Mouse (Mus musculus) thymus, postnatal 4 days (tissue): ENCODE data around the gene Fcgrt.
"Not testable (repeated sequence)": the region's sequence is repeated elsewhere in the genome, so short reads cannot be mapped to it uniquely, and the experiment has no call there.

Source experiments
- DNase-seq: peaks from one replicate; pipeline ENCODE4 v3.0.0; 2021

The Fcgrt gene

GRCm38 (mm10) chr7:45106441-45106840 is 2.8 kb upstream of the Fcgrt start:
- no peak for DNase-seq

GRCm38 (mm10) chr7:45105491-45105890 is 1.8 kb upstream of the Fcgrt start:
- no peak for DNase-seq

DNA sequence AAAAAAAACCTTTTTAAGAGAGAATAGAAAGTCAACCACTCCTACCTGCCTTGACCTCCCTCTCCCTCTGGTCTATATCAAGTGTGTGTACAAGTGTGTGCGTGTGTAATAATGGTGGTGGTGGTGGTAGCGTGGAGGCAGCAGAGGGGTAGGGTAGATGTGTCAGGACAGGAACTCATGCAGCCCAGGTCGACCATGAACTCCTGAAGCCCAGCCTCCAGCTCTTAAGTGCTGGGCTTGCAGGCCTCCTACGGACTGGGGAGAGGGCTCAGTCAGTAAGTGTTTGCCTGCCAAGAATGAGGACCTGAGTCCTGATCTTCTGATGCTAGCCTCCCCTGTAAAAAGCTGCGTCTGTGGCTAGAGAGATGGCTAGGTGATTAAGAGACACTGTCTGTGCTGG is 1.3 kb upstream of the Fcgrt start:
- no peak for DNase-seq

- DNase-seq: no peak
These were observed 588 bp downstream of the Fcgrt start for GRCm38 (mm10) chr7:45102940-45103585.

DNA sequence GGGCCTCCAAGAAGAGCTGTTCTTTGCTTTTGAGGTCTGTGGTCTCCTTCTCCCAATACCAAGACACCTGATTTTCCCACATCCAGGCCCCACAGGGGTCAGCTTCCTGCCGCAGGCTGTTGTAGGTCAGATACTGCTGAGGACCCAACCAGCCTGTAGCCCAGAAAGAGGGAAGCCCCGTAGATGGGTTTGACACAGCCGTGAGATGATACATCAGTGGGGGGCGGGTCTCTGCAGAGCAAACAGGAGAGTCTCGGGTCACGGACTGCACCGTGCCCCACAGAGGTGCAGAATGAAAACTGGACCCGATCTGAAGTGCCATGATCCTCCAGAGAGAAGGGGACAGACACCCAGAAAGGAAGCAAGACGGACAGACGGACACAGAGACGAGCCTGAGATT is 1.2 kb downstream of the Fcgrt start:
- DNase-seq: no peak

DNA sequence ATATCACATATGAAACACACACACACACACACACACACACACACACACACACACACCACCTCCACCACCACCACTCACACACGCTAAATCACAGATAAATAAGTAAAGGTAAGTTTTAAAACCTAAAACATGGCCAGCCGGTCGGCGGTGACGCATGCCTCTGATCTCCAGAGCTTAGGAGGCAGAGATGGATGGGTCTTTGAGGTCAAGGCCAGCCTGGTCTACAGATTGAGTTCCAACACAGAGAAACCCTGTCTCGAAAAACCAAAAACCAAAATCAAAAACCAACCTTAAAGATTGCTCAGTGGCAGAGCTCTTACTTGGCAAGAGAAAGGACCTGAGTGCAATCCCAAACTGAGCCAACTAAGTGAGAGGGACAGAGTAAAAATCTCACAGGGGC is 3.6 kb downstream of the Fcgrt start:
- no peak for DNase-seq

GRCm38 (mm10) chr7:45098541-45099240 is 5.0 kb downstream of the Fcgrt start:
- peak; percentile 55 for DNase-seq

- no peak for DNase-seq
These were observed 6.2 kb downstream of the Fcgrt start for GRCm38 (mm10) chr7:45097479-45097878.

DNA sequence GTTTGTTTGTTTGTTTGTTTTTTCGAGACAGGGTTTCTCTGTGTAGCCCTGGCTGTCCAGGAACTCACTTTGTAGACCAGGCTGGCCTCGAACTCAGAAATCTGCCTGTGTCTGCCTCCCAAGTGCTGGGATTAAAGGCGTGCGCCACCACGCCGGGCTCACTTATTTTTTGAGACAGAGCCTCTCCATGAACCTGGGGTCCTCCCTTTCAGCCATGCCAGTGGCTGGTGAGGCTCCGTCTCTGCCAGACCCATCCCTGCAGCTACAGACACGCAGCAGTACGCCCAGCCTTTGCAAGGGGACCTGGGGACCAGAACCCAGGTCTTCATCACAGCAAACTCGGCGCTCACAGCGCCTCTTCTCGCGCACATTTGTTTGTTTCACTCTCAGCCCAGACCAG is 7.7 kb downstream of the Fcgrt start:
- DNase-seq: not testable (repeated sequence)

DNA sequence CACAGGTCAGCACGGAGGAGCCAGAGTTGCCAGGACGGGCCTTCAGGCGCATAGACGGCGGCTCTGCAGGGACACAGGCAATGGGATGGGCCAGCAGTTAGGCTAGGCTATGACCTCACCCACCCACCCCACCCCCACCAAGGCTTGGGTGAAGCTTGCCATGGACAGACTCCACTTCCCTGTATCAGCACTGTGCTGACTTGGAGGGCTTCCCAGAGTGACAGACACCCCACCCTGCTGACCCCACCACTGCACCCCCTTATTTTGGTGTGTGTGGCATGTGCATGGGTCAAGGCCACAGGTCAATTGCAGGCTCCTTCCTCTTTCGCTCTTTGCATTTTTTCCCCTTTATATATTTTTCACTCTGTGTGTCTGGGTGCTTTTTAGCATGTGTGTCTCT is 8.3 kb downstream of the Fcgrt start:
- DNase-seq: no peak

DNA sequence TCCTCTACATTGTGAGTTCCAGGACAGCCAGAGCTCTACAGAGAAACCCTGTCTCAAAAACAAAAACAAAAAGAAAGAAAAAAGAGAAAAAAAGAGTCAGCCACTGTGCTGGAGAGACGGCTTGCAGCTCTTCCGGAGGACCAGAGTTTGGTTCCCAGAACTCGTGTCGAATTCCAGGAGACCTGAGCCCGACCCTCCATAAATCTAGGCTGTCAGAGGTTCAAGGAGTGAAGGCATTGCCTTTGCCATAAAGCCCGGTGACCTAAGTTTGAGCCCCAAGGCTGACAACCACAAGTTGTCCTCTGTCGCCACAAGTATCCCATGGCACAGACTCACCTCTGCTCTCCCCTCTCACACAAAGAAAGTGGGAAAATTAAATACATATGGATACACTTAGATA is 9.5 kb downstream of the Fcgrt start:
- no peak for DNase-seq

- DNase-seq: peak; percentile 74
These were observed 10.1 kb downstream of the Fcgrt start for GRCm38 (mm10) chr7:45093516-45093905.

DNA sequence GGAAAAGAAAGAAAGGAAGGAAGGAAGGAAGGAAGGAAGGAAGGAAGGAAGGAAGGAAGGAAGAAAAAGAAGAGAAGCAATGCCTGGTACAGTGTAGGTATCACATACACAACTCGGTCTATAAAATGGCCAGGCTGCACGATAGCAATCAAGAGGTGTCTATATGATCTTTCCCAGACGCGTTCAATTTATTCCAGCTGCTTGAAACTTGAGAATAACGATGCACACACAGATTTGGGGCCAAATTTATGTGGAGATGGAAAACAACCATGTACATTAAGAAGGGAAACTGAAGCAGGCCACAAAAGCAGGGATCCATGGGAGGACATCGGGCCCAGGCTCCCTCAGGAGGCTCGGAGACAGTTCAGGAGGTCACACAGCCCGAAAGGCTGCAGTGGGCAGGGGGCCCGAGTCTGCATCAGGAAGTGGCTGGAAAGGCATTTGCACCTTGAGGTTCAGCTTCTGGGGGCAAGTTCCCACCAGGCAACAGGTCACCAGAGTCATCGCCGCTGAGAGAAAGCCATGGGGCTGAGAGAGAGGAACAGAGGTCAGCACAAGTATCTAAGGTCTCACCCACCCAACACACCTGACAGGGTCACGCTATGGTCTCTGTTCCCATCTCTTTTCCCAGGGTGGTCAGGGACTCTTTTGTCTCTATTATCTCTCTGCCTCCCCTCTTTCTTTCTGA is 10.7 kb downstream of the Fcgrt start:
- DNase-seq: no peak

DNA sequence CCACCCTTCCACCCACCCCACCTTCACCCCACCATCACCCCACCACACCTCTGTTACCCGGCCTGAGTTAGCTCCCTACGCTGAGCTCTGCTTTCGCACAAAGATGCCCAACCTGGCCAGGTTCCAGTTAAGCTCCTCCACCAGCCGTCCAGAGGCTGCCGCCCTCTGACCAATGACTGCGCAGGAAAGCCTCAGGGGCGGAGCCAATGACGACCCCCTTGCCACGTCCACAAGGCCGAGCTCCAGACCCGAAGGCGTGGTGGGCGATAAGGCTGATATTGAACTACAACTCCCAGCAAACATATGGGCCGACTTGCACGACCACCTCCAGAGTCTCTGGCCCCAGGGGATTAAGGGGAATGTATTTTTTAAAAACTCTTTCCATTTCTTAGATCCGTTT is 11.6 kb downstream of the Fcgrt start, which contains the start of gene Rcn3:
TSS of gene Rcn3 (minus strand) at position 174 of the 400 bp plus-strand sequence.
- DNase-seq: no peak

- DNase-seq: no peak
These were observed 12.4 kb downstream of the Fcgrt start for GRCm38 (mm10) chr7:45091001-45091990.

GRCm38 (mm10) chr7:45090251-45090977 is 13.2 kb downstream of the Fcgrt start:
- peak; percentile 73 for DNase-seq

DNA sequence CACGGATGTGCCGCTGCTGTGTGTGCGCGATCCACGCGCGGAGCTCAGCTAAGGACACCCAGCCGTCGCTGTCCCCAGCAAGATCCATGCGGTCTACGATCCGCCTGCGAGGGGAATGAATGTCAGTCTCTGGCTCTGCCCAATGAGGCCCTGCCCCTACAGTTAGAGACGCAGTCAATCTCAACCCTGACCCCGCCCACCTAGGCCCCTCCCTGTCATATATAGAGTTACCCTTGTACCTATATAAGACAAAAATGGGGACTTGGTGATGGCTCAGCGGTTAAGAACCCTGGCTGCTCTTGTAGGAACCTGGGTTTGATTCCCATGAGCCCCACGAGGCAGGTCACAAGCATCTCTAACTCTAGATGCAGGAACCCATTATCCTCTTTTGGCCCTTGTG is 15.1 kb downstream of the Fcgrt start:
- no peak for DNase-seq

GRCm38 (mm10) chr7:45086084-45086483 is 17.6 kb downstream of the Fcgrt start:
- no peak for DNase-seq

DNA sequence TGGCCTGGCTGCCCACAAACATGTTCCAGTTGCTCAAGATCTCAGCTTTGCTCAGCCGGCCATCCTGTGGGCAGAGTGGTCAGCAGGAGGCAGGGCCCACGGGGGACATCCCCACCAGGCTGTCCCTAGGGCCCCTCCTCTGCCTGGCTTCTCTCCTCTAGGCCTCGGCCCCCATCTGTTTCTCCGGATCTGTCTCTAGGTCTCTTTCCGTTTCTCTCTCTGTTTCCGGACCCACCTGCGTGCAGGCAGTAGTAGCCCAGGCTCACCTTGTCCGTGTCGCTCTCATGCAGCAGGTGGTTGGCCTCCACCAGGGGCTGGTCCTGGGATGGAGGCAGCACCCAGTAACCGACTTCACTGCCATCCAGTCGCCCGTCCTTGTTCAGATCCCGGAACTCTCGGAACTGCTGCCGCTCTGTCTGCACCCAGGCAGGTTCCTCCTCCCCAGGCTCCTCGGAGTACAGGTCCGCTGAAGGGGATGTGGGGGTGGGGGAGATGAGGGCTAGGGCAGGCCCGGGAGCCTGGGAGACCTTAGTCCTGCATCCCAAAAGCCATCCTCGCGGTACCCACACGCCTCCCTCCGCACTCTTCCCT is 20.3 kb downstream of the Fcgrt start:
- DNase-seq: peak; percentile 64

- peak; percentile 55 for DNase-seq
These were observed 21.0 kb downstream of the Fcgrt start for GRCm38 (mm10) chr7:45082401-45083299.

GRCm38 (mm10) chr7:45081016-45081415 is 22.6 kb downstream of the Fcgrt start:
- DNase-seq: no peak
